Mouse (Mus musculus): ENCODE measurements at regions not wholly inside any gene's neighbourhood (a gene's known extent, or its start where the extent isn't known, plus 50 kb on each side); places are given as distances from the start of the nearest gene placed in this dataset.

GRCm38 (mm10) chr17:83136267-83136666 lies 78.8 kb upstream of the Pkdcc start:
- no peaks in the 10 kb centered on the region for H3K27me3 ChIP-seq (ENCODE audit: control insufficient read depth, insufficient read depth, low read length)
- H3K27ac ChIP-seq (ENCODE audit: low read length), result no peak overlapping the region
- H3K4me1 ChIP-seq (ENCODE audit: control insufficient read depth, insufficient read depth, low read length), result no peaks in the 10 kb centered on the region
- H3K4me2 ChIP-seq (ENCODE audit: low read depth, low read length), result no peak overlapping the region
- H3K9me3 ChIP-seq (replicated peaks; ENCODE audit: control insufficient read depth, low read length), result no peaks in the 10 kb centered on the region
- ATAC-seq (replicated peaks; ENCODE audit: extremely low read depth, insufficient read depth, low FRiP score), result no peak
- no peak overlapping the region for H3K4me3 ChIP-seq (ENCODE audit: low read length)
- 81% methylated on average over 5 of the region's 5 CpGs for WGBS
- H3K9ac ChIP-seq (ENCODE audit: low read length), result no peak overlapping the region
- no peaks in the 10 kb centered on the region for H3K36me3 ChIP-seq (ENCODE audit: control insufficient read depth, insufficient read depth)

- 60% methylated on average over 7 of the region's 7 CpGs for WGBS
- Histone ChIP-seq H3K4me2 (ENCODE audit: low read depth, low read length) (no peak overlapping the region), H3K4me3 (ENCODE audit: low read length) (no peak overlapping the region), H3K9me3 (replicated peaks; ENCODE audit: control insufficient read depth, low read length) (no peaks in the 10 kb centered on the region), H3K36me3 (ENCODE audit: control insufficient read depth, insufficient read depth) (no peaks in the 10 kb centered on the region), H3K4me1 (ENCODE audit: control insufficient read depth, insufficient read depth, low read length) (no peaks in the 10 kb centered on the region), H3K9ac (ENCODE audit: low read length) (no peak overlapping the region), H3K27me3 (ENCODE audit: control insufficient read depth, insufficient read depth, low read length) (no peaks in the 10 kb centered on the region), H3K27ac (ENCODE audit: low read length) (no peak overlapping the region)
- no peak for ATAC-seq (replicated peaks; ENCODE audit: extremely low read depth, insufficient read depth, low FRiP score)
These were observed 77.4 kb upstream of the Pkdcc start for GRCm38 (mm10) chr17:83137720-83138119.

GRCm38 (mm10) chr17:83138493-83139417 lies 76.3 kb upstream of the Pkdcc start:
- Histone ChIP-seq H3K9ac (ENCODE audit: low read length) (no peak overlapping the region), H3K9me3 (replicated peaks; ENCODE audit: control insufficient read depth, low read length) (no peaks in the 10 kb centered on the region), H3K27me3 (ENCODE audit: control insufficient read depth, insufficient read depth, low read length) (no peaks in the 10 kb centered on the region), H3K4me2 (ENCODE audit: low read depth, low read length) (no peak overlapping the region), H3K36me3 (ENCODE audit: control insufficient read depth, insufficient read depth) (no peaks in the 10 kb centered on the region), H3K4me1 (ENCODE audit: control insufficient read depth, insufficient read depth, low read length) (no peaks in the 10 kb centered on the region), H3K4me3 (ENCODE audit: low read length) (no peak overlapping the region), H3K27ac (ENCODE audit: low read length) (no peak overlapping the region)
- WGBS, result 53% methylated on average over 11 of the region's 11 CpGs
- no peak; the same call in 1 of the 2 replicates for ATAC-seq (replicated peaks; ENCODE audit: extremely low read depth, insufficient read depth, low FRiP score)

GRCm38 (mm10) chr17:83148371-83148929 lies 66.6 kb upstream of the Pkdcc start:
- 0 out of 2 replicates have a peak, but pooled peaks have one; percentile 41 for ATAC-seq (replicated peaks; ENCODE audit: extremely low read depth, insufficient read depth, low FRiP score)
- peak overlapping the region; percentile 11; the same call in 1 of the 2 replicates for H3K27ac ChIP-seq (ENCODE audit: low read length)
- H3K27me3 ChIP-seq (ENCODE audit: control insufficient read depth, insufficient read depth, low read length), result no peaks in the 10 kb centered on the region
- no peaks in the 10 kb centered on the region for H3K36me3 ChIP-seq (ENCODE audit: control insufficient read depth, insufficient read depth)
- WGBS, result 65% methylated on average over 15 of the region's 15 CpGs
- no peaks in the 10 kb centered on the region for H3K9me3 ChIP-seq (replicated peaks; ENCODE audit: control insufficient read depth, low read length)
- no peak overlapping the region for H3K4me2 ChIP-seq (ENCODE audit: low read depth, low read length)
- no peaks in the 10 kb centered on the region for H3K4me1 ChIP-seq (ENCODE audit: control insufficient read depth, insufficient read depth, low read length)
- H3K9ac ChIP-seq (ENCODE audit: low read length), result no peak overlapping the region
- no peak overlapping the region for H3K4me3 ChIP-seq (ENCODE audit: low read length)

- Histone ChIP-seq H3K4me3 (ENCODE audit: low read length) (no peak overlapping the region), H3K4me1 (ENCODE audit: control insufficient read depth, insufficient read depth, low read length) (no peaks in the 10 kb centered on the region), H3K4me2 (ENCODE audit: low read depth, low read length) (no peak overlapping the region), H3K9ac (ENCODE audit: low read length) (no peak overlapping the region), H3K27me3 (ENCODE audit: control insufficient read depth, insufficient read depth, low read length) (no peaks in the 10 kb centered on the region), H3K36me3 (ENCODE audit: control insufficient read depth, insufficient read depth) (no peaks in the 10 kb centered on the region), H3K9me3 (replicated peaks; ENCODE audit: control insufficient read depth, low read length) (no peaks in the 10 kb centered on the region), H3K27ac (ENCODE audit: low read length) (no peak overlapping the region)
- no peak for ATAC-seq (replicated peaks; ENCODE audit: extremely low read depth, insufficient read depth, low FRiP score)
- WGBS, result 77% methylated on average over 6 of the region's 6 CpGs
These were observed 65.8 kb upstream of the Pkdcc start for GRCm38 (mm10) chr17:83149336-83149735.

DNA sequence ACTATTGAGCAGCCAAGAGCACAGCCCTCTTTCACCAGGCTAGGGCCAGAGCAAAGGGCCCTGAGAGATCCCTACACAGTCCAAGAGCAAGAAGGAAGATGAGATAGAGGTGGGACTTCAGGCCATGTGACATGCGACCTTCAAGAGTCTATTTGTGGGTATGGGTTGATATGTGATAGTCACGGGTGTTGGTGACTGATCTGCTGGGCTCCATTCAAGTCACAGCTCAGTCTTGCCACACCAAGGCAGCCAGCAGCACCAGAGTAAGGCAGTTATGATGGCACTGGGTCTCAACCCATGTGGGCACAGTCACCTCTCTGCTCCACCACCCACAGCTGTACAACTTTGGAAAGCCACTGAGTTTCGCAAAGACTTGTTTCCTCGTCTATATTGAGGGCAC lies 60.0 kb upstream of the Pkdcc start:
- Histone ChIP-seq H3K9ac (ENCODE audit: low read length) (no peak overlapping the region), H3K36me3 (ENCODE audit: control insufficient read depth, insufficient read depth) (no peaks in the 10 kb centered on the region), H3K4me1 (ENCODE audit: control insufficient read depth, insufficient read depth, low read length) (no peaks in the 10 kb centered on the region), H3K4me2 (ENCODE audit: low read depth, low read length) (no peak overlapping the region), H3K9me3 (replicated peaks; ENCODE audit: control insufficient read depth, low read length) (no peaks in the 10 kb centered on the region), H3K27me3 (ENCODE audit: control insufficient read depth, insufficient read depth, low read length) (no peaks in the 10 kb centered on the region), H3K27ac (ENCODE audit: low read length) (no peak overlapping the region), H3K4me3 (ENCODE audit: low read length) (no peak overlapping the region)
- no peak for ATAC-seq (replicated peaks; ENCODE audit: extremely low read depth, insufficient read depth, low FRiP score)
- 72% methylated on average over 4 of the region's 4 CpGs for WGBS

DNA sequence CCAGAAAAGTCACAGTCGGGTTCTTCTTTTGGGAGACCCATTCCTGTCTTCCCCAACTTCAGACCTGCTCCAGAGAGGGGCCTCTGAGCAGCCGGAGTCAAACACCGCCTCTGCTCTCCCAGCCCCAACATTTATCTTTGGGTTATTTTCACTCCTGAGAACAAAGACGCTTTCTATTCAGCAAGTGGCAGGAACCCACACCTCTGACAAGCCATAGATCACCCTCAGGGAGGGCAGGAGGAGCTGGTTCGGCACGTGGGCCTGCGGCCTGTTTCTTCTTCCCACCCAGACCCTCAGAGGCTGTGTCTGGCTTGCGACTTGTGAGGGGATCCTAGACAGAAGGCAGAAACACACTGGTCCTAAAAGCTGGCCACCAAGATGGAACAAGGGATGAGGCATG lies 58.4 kb upstream of the Pkdcc start:
- Histone ChIP-seq H3K4me1 (ENCODE audit: control insufficient read depth, insufficient read depth, low read length) (no peaks in the 10 kb centered on the region), H3K27me3 (ENCODE audit: control insufficient read depth, insufficient read depth, low read length) (no peaks in the 10 kb centered on the region), H3K27ac (ENCODE audit: low read length) (no peak overlapping the region), H3K4me2 (ENCODE audit: low read depth, low read length) (no peak overlapping the region), H3K4me3 (ENCODE audit: low read length) (no peak overlapping the region), H3K36me3 (ENCODE audit: control insufficient read depth, insufficient read depth) (no peaks in the 10 kb centered on the region), H3K9me3 (replicated peaks; ENCODE audit: control insufficient read depth, low read length) (no peaks in the 10 kb centered on the region), H3K9ac (ENCODE audit: low read length) (no peak overlapping the region)
- ATAC-seq (replicated peaks; ENCODE audit: extremely low read depth, insufficient read depth, low FRiP score), result no peak
- 39% methylated on average over 8 of the region's 8 CpGs for WGBS

GRCm38 (mm10) chr17:83158053-83158452 lies 57.0 kb upstream of the Pkdcc start:
- ATAC-seq (replicated peaks; ENCODE audit: extremely low read depth, insufficient read depth, low FRiP score), result no peak
- H3K27me3 ChIP-seq (ENCODE audit: control insufficient read depth, insufficient read depth, low read length), result no peaks in the 10 kb centered on the region
- H3K4me2 ChIP-seq (ENCODE audit: low read depth, low read length), result no peak overlapping the region
- no peaks in the 10 kb centered on the region for H3K9me3 ChIP-seq (replicated peaks; ENCODE audit: control insufficient read depth, low read length)
- no peaks in the 10 kb centered on the region for H3K36me3 ChIP-seq (ENCODE audit: control insufficient read depth, insufficient read depth)
- no peak overlapping the region for H3K27ac ChIP-seq (ENCODE audit: low read length)
- H3K4me1 ChIP-seq (ENCODE audit: control insufficient read depth, insufficient read depth, low read length), result no peaks in the 10 kb centered on the region
- no peak overlapping the region for H3K4me3 ChIP-seq (ENCODE audit: low read length)
- 81% methylated on average over 6 of the region's 6 CpGs for WGBS
- no peak overlapping the region for H3K9ac ChIP-seq (ENCODE audit: low read length)

DNA sequence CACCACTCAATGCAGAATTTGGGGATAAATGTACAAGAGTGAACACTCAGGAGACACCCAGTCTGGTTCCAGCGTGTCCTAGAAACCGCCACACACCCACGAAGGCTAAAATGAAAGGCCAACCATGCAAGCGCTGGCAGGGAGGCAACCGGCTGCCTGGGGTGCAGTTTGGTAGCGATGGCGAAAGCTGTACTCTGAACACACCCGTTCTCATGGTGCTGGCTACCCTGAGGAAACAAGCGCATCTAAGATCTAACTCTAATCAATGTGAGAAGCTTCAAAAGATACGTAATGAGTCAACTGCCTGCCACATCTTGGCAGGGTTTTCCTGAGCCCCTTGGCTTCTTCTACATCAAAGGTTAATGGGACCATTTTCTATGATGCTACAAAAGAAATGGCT lies 56.4 kb upstream of the Pkdcc start:
- Histone ChIP-seq H3K36me3 (ENCODE audit: control insufficient read depth, insufficient read depth) (no peaks in the 10 kb centered on the region), H3K4me1 (ENCODE audit: control insufficient read depth, insufficient read depth, low read length) (no peaks in the 10 kb centered on the region), H3K4me3 (ENCODE audit: low read length) (no peak overlapping the region), H3K9ac (ENCODE audit: low read length) (no peak overlapping the region), H3K9me3 (replicated peaks; ENCODE audit: control insufficient read depth, low read length) (no peaks in the 10 kb centered on the region), H3K27ac (ENCODE audit: low read length) (no peak overlapping the region), H3K4me2 (ENCODE audit: low read depth, low read length) (no peak overlapping the region), H3K27me3 (ENCODE audit: control insufficient read depth, insufficient read depth, low read length) (no peaks in the 10 kb centered on the region)
- no peak for ATAC-seq (replicated peaks; ENCODE audit: extremely low read depth, insufficient read depth, low FRiP score)
- 91% methylated on average over 10 of the region's 10 CpGs for WGBS
